Mouse (Mus musculus): ENCODE results near the gene 2700081O15Rik. TPM values are rescaled to one million over a fixed set of nuclear protein-coding genes. Genes with fewer than 3 reads are reported as not detected.
"Not testable (repeated sequence)": the region's sequence is repeated elsewhere in the genome, so short reads cannot be mapped to it uniquely, and the experiment has no call there.

2700081O15Rik gene
- 17.7 and 18.0 TPM in 2 replicates for polyA plus RNA-seq (2015; fragmentation: Nextera tagmentation; extraction: Ambion mirVana)

DNA sequence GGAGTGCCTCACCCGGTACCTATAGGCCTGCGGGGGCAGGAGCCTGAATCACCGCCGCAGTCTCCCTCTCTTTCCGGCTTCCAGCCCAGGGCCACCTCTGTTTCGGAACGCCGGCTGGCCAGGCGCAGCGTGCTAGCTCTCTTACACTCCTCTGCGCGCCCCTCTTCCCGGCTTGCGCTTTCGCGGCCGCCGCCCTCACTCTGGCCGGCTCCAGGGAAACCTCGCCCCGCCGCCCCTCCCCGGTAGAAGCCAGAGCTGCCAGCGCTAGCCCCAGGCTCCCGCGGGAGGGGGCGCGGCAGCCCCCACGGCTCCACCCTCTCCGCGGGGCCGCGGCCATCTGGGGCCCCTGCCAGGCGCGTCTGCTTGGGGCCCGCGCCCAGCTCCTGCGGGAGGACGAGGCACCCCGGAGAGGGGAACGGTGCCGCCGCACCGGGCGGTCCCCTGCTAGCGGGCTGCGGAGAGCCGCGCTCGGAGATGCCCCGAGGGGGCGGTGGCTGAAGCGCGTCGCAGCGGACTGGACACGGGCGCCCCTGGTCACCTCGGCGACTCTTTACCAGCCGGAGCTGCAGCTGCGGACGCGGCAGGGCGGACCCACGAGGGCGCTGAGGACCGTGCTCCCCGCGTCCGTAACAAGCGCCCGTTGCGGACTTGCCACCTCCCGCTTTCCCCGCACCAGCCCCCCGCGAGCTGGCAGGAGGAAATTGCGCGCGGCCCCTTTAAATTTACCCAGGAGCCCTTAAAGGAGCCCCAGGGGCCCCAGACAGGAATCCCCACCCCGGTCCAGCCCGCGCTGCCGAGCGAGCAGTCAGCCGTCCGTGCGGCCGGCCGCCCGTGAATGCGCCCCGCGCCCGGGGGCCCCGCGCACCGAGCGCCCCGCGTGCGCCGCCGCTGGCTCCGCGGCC lies at the start of gene 2700081O15Rik:
Gene 2700081O15Rik (plus strand): TSS at position 792 of the 902 bp plus-strand sequence.
- Histone ChIP-seq H3K4me1 (replicated peaks) (peaks cover 50% of the 10 kb centered on the region), H3K4me3 (peak within 1 kb of the TSS; percentile 85), H3K36me3 (peaks cover 18% of the 10 kb centered on the region), H3K4me2 (peak within 1 kb of the TSS; percentile 85), H3K9me3 (no peaks in the 10 kb centered on the region), H3K27me3 (no peaks in the 10 kb centered on the region), H3K9ac (peak within 1 kb of the TSS; percentile 98), H3K27ac (peak within 1 kb of the TSS; percentile 99)
- peak; percentile 53 for ATAC-seq (ENCODE audit: low FRiP score)
- WGBS: under 1% methylated on average over 94 of the region's 107 CpGs

DNA sequence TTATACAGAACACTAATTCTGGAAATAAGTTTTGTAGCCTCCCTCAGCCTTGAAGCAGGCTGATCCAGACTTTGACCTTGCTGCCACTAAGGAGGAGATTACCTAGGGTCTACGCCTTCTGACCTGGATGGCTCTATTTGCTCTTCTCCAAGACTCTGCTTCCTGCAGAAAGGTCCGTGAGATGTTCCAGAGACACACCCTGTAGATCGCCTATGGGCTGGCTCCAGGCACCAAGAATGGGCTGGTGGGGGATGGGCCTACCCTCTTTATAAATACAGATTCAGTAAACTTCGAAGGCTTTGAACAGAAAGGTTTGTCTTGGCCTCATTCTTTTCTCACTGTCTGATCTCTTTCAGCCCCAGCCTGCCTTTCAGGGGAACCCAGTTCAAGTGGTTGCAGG lies 48.0 kb upstream of the 2700081O15Rik start:
- not testable (repeated sequence) for ATAC-seq (ENCODE audit: low FRiP score)
- WGBS: 96% methylated on average over 4 of the region's 4 CpGs

DNA sequence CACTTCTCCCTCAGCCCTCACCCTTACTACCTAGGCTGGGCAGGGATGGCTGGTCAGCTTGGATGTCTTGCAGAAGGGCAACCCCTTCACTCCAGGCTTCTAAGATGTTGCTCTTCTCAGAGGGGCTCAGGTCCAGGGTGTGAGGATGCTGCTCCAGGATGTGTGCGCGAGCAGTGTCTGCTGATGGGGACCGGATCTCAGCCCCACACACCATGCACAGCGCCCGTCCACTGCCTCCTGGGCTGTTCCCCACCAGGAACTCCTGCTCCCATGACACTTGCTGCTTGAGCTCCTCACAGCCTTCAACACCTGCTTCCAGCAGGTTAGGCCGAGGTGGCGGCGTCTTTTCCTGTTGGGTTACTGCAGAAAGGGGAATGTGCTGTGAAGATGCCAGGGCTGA lies 42.9 kb upstream of the 2700081O15Rik start:
- Histone ChIP-seq H3K27ac (no peak overlapping the region), H3K4me3 (no peak overlapping the region), H3K9ac (no peak overlapping the region), H3K4me2 (no peak overlapping the region), H3K4me1 (replicated peaks) (peaks cover 16% of the 10 kb centered on the region), H3K9me3 (no peaks in the 10 kb centered on the region), H3K36me3 (peaks cover 73% of the 10 kb centered on the region), H3K27me3 (no peaks in the 10 kb centered on the region)
- no peak; the same call in 1 of the 2 replicates for ATAC-seq (ENCODE audit: low FRiP score)
- over 99% methylated on average over 8 of the region's 8 CpGs for WGBS

More for the DNA sequence above, 48.0 kb upstream of the 2700081O15Rik start:
- H3K9ac ChIP-seq; H3K4me1 ChIP-seq (replicated peaks); H3K27ac ChIP-seq; H3K4me3 ChIP-seq; H3K27me3 ChIP-seq; H3K9me3 ChIP-seq; H3K4me2 ChIP-seq: not testable (repeated sequence)
- H3K36me3 ChIP-seq: peaks cover 81% of the 10 kb centered on the region

DNA sequence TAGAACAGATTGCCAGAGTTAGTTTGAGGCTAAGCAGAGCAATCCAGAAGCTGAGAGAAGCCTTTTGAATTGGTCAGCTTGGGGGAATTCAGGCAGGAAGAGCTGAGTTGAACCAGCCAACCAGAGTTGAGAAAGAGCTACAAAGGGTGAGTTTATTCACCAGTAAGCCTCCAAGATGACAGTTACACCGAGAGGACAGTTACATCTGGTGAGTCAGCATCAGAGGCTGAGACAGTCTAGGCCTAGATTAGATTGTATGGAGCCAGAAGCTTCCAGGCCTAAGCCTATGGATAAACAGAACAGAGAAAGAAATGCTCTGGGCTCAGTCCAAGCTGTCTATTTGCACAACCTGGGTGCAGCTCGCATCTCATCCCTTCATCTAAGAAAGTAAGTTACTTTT lies 39.8 kb upstream of the 2700081O15Rik start:
- H3K4me2 ChIP-seq: no peak overlapping the region
- H3K27me3 ChIP-seq: no peaks in the 10 kb centered on the region
- no peak overlapping the region for H3K4me3 ChIP-seq
- H3K36me3 ChIP-seq: peaks cover 44% of the 10 kb centered on the region
- peaks cover 42% of the 10 kb centered on the region for H3K4me1 ChIP-seq (replicated peaks)
- no peak for ATAC-seq (ENCODE audit: low FRiP score)
- 0 out of 2 replicates have a peak overlapping the region, but pooled peaks have one; percentile 2 for H3K27ac ChIP-seq
- WGBS: 78% methylated on average over 2 of the region's 2 CpGs
- H3K9me3 ChIP-seq: no peaks in the 10 kb centered on the region
- no peak overlapping the region; the same call in 1 of the 2 replicates for H3K9ac ChIP-seq

DNA sequence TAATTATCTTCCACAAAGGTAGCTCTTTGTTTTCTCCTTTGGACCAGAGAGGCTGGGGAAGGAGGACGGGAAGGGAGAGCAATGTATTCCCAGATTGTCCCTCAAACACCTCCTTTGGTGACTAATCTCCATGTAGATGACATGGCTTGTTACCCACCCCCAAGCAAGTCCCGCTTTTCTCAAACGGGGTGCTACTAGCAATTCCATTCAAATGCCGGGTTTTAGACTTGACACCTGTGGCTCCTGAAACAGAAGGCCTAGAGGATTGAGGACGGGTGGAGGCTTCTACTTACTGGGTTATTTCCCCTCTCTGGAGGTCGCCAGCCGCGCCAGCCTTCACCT lies 35.5 kb upstream of the 2700081O15Rik start:
- no peak for ATAC-seq (ENCODE audit: low FRiP score)
- Histone ChIP-seq H3K27me3 (no peaks in the 10 kb centered on the region), H3K4me1 (replicated peaks) (peaks cover 52% of the 10 kb centered on the region), H3K27ac (peak overlapping the region; percentile 97), H3K9me3 (no peaks in the 10 kb centered on the region), H3K4me3 (peak overlapping the region; percentile 92), H3K9ac (peak overlapping the region; percentile 94), H3K36me3 (peaks cover 9% of the 10 kb centered on the region; the same call in 1 of the 2 replicates), H3K4me2 (peak overlapping the region; percentile 81)
- 1% methylated on average over 8 of the region's 8 CpGs for WGBS

DNA sequence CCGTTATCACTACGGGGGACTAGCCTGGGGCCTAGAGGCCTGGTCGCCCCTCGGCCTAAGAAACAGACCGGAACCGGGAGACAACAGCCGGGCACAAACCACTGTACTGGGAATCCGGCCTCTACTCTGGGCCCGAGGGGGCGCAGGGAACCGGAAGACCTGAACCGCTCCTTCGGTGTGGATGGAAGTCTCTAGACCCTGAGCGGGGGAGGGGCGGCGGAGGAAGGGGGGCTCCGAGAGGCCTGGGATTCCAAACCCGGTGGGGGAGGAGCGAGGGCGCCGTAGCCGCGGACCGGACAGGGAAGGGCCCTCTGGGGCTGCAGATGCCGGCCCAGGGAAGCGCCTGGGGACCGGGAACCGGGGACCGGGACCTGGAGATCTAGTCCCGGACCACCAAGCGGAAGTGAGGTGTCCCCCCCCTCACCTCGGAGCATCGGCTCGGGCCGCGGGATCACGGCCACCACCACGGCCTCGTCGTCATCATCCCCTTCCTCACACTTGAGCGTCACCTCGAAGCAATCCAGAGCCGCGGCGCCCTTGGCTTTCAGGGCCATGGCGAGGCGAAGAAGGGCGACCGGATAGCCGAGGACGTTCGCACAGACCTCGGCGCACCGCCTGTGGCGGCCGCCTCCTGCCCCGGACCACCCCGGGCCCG lies 35.0 kb upstream of the 2700081O15Rik start:
- H3K4me2 ChIP-seq: peak overlapping the region; percentile 81
- ATAC-seq (ENCODE audit: low FRiP score): no peak; the same call in none of the 2 replicates
- H3K27ac ChIP-seq: peak overlapping the region; percentile 97
- peak overlapping the region; percentile 92 for H3K4me3 ChIP-seq
- H3K27me3 ChIP-seq: no peaks in the 10 kb centered on the region
- H3K4me1 ChIP-seq (replicated peaks): peaks cover 51% of the 10 kb centered on the region
- H3K9me3 ChIP-seq: no peaks in the 10 kb centered on the region
- under 1% methylated on average over 49 of the region's 60 CpGs for WGBS
- H3K36me3 ChIP-seq: peaks cover 9% of the 10 kb centered on the region; the same call in 1 of the 2 replicates
- peak overlapping the region; percentile 94 for H3K9ac ChIP-seq

DNA sequence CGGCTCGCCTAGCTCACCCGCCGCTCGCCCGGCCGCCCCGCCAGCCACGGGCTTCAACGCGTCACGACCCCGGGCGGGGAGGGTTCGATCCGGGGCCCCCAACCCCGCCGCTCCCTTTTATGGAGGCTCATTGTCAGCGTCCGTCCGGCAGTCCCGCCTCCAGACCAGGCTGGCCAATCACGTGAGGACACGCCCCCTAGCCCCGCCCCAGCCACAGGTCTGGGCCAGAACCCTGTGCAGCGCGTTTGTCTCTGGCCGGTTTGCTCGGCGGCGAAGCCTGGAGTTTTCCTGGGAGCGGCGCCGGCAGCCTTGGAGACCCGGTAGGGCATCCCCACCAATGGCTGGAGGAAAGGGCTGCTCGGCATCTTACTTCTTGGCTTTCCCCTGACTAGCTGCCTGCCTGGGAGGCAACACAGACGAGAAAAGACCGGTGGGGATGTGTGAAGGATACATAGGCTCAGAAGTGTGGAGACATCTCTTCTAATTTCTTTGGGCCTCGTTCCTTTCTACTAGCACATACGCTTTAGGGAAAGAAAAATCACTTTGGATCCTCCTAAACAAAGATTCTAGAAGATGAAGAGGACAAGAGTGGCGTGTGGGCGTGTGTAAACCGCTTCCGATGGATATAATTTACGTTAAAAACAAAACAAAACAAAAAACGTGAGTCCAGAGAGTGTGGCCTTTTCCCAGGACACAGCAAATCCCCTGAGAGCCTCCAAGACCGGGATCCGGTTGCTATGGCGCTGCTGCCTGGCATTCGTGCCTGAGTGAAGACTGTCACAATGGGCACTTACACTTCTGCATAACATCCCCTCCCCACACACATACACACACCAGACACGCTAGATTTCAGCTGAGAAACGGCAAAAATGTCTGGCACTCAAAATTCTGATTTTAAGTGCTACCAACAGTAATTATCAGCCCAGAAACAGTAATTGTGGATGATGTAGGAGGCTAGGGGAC lies 34.2 kb upstream of the 2700081O15Rik start, which contains the start of gene Spindoc:
Gene Spindoc (minus strand): TSS at position 92 of the 963 bp plus-strand sequence.
- no peaks in the 10 kb centered on the region for H3K9me3 ChIP-seq
- peak within 1 kb of the TSS; percentile 81 for H3K4me2 ChIP-seq
- H3K4me3 ChIP-seq: peak within 1 kb of the TSS; percentile 92
- peaks cover 9% of the 10 kb centered on the region; the same call in 1 of the 2 replicates for H3K36me3 ChIP-seq
- WGBS: 1% methylated on average over 46 of the region's 52 CpGs
- H3K27ac ChIP-seq: peak within 1 kb of the TSS; percentile 97
- H3K9ac ChIP-seq: peak within 1 kb of the TSS; percentile 94
- ATAC-seq (ENCODE audit: low FRiP score): peak; percentile 97
- peaks cover 44% of the 10 kb centered on the region for H3K4me1 ChIP-seq (replicated peaks)
- no peaks in the 10 kb centered on the region for H3K27me3 ChIP-seq

DNA sequence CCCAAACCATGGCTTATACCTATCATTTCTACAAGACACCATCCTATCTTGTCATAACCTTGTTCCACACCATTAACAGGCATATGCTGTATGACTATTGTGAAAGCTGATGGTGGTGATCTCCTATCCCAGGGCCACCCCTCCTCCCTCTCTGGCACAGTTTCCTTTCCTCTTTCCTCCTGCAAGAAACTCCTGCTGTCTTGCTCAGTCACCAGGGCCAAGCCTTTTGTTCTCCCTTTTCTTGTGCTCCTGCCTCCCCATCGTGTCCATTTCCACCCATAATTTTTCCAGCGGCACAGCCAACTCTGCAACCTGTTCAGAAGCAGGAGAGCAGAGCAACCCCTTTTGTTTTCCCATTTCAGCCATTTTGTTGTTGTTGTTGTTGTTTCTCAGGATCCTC lies 31.4 kb upstream of the 2700081O15Rik start:
- H3K4me1 ChIP-seq (replicated peaks): peaks cover 24% of the 10 kb centered on the region
- H3K36me3 ChIP-seq: peaks cover 2% of the 10 kb centered on the region
- no peak overlapping the region for H3K4me3 ChIP-seq
- peaks cover 2% of the 10 kb centered on the region; the same call in 1 of the 2 replicates for H3K9me3 ChIP-seq
- ATAC-seq (ENCODE audit: low FRiP score): no peak
- H3K9ac ChIP-seq: no peak overlapping the region
- H3K4me2 ChIP-seq: no peak overlapping the region
- 42% methylated on average over 2 of the region's 2 CpGs for WGBS
- no peaks in the 10 kb centered on the region for H3K27me3 ChIP-seq
- H3K27ac ChIP-seq: no peak overlapping the region

DNA sequence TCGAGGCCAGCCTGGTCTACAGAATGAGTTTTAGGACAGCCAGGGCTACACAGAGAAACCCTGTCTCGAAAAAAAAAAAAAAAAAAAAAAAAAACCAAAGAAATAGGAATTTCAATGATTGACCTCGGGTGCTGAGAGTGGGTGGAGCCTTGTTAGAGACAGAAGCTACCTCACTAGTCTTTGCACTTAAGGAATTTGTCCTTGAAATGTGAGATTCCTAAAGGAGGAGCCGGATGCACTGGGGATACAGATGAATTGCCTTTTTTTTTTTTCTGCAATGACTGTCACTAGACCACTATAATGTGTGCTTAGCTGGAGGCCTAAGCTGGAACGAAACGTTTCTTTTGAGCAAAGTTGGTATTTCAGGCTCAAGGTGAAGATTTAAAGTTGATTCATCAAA lies 28.9 kb upstream of the 2700081O15Rik start:
- no peak overlapping the region for H3K27ac ChIP-seq
- no peak overlapping the region for H3K9ac ChIP-seq
- 92% methylated on average over 6 of the region's 6 CpGs for WGBS
- H3K9me3 ChIP-seq: peaks cover 4% of the 10 kb centered on the region; the same call in 1 of the 2 replicates
- no peak for ATAC-seq (ENCODE audit: low FRiP score)
- H3K36me3 ChIP-seq: peaks cover 6% of the 10 kb centered on the region
- H3K27me3 ChIP-seq: no peaks in the 10 kb centered on the region
- H3K4me3 ChIP-seq: no peak overlapping the region
- peaks cover 13% of the 10 kb centered on the region for H3K4me1 ChIP-seq (replicated peaks)
- H3K4me2 ChIP-seq: no peak overlapping the region

DNA sequence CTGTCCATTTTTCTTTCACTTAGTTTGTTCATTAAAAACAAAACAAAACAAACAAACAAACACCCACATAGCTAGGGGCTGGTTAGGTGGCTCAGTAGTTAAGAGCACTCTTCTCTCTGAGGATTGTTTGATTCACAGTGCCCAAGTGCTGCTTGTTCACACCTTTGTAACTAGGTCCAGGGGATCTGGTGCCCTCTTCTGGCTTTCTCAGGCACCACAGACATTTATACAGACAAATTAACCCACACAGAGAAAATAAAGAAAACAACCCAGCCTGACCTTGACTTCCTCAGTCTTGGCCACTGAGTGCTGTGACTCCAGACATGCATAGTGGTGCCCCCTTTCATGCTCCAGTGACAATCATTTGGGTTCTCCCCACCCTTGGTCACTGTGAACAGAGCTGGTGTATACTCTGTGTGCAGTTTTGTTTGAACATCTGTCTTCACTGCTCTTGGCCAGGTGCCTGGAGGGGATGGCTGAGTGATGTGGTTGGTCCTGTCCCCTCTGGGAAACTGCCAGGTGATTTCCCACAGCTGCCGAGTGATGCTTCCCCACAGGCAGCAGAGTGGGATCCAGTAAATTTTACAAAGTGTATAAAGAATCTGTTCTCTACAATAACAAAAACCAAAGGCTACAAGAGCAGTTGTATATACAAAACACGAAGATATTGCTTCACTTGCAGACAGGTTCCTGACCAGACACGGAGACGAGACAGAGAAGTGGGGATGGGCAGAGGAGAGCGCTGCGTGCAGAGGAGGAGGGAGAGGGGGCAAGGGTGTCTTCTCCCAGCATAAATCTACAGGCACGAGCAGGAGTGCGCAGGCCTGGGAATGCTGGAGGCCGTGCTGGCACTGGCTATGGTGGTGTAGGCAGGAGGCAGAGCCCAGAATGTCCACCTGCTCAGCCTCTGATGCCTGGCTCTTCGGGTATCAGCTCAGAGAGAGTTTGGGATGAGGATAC lies 20.3 kb upstream of the 2700081O15Rik start:
- not testable (repeated sequence) for H3K4me3 ChIP-seq; H3K9me3 ChIP-seq; H3K27ac ChIP-seq; H3K9ac ChIP-seq; ATAC-seq (ENCODE audit: low FRiP score); H3K36me3 ChIP-seq; H3K4me2 ChIP-seq; H3K4me1 ChIP-seq (replicated peaks)
- peaks cover 10% of the 10 kb centered on the region; the same call in 1 of the 2 replicates for H3K27me3 ChIP-seq
- WGBS: 69% methylated on average over 9 of the region's 10 CpGs
